Mouse (Mus musculus) testis, adult 2 months (tissue): ENCODE results near the gene Itgav. TPM values are rescaled to one million over a fixed set of nuclear protein-coding genes. Genes with fewer than 3 reads are reported as not detected.
A peak's percentile ranks its signal among the peaks of the same experiment; 100 is the strongest.

ENCODE experiments used
- H3K27ac ChIP-seq: fragments of 200-500 bp; 2 replicates; pipeline ENCODE4 v1.5.1; 2012; ENCODE audit warnings: low read depth, low read length; ENCODE audit not compliant: control insufficient read depth, insufficient read depth
- H3K27me3 ChIP-seq: fragments of 200-500 bp; 2 replicates; pipeline ENCODE4 v1.6.1; 2012; ENCODE audit warnings: mild to moderate bottlenecking, low read length, moderate library complexity; ENCODE audit not compliant: control insufficient read depth, insufficient read depth
- H3K36me3 ChIP-seq: fragments of 200-500 bp; 2 replicates; pipeline ENCODE4 v1.6.1; 2012; ENCODE audit warnings: mild to moderate bottlenecking, low read length; ENCODE audit not compliant: control insufficient read depth, insufficient read depth
- H3K4me1 ChIP-seq: fragments of 200-500 bp; 2 replicates; pipeline ENCODE4 v1.6.1; 2012; ENCODE audit warnings: low read length; ENCODE audit not compliant: control insufficient read depth, insufficient read depth
- H3K4me3 ChIP-seq: fragments of 200-500 bp; 2 replicates; pipeline ENCODE4 v1.5.1; 2012; ENCODE audit warnings: low read depth, mild to moderate bottlenecking, low read length, moderate library complexity, mixed read lengths; ENCODE audit not compliant: control insufficient read depth
- CTCF ChIP-seq: fragments of 200-500 bp; IDR thresholded peaks from 2 replicates; pipeline ENCODE4 v1.5.1; 2012; ENCODE audit warnings: low read depth, mild to moderate bottlenecking, inconsistent platforms, low read length, moderate library complexity; ENCODE audit not compliant: control insufficient read depth, insufficient read depth, insufficient replicate concordance
- POLR2A ChIP-seq: fragments of 200-500 bp; IDR thresholded peaks from 2 replicates; pipeline ENCODE4 v1.6.1; 2012; ENCODE audit warnings: low read depth, mild to moderate bottlenecking, inconsistent platforms, low read length, moderate library complexity; ENCODE audit not compliant: control insufficient read depth
- polyA plus RNA-seq: library from polyadenylated mRNA; depleted of rRNA; stranded (reverse); fragments of >200 nt; gene quantifications from 2 replicates; pipeline ENCODE4 v1.2.3, GENCODE M21; 2012

Gene Itgav
- polyA plus RNA-seq, 1 experiment: 3.1 TPM

GRCm38 (mm10) chr2:83761506-83761905 is 37.3 kb downstream of the Itgav start:
- TF ChIP-seq POLR2A (no peak), CTCF (no peak)
- Histone ChIP-seq H3K27me3 (no peaks in the 10 kb centered on the region), H3K4me3 (no peak overlapping the region), H3K36me3 (no peaks in the 10 kb centered on the region), H3K27ac (no peak overlapping the region), H3K4me1 (no peaks in the 10 kb centered on the region)

DNA sequence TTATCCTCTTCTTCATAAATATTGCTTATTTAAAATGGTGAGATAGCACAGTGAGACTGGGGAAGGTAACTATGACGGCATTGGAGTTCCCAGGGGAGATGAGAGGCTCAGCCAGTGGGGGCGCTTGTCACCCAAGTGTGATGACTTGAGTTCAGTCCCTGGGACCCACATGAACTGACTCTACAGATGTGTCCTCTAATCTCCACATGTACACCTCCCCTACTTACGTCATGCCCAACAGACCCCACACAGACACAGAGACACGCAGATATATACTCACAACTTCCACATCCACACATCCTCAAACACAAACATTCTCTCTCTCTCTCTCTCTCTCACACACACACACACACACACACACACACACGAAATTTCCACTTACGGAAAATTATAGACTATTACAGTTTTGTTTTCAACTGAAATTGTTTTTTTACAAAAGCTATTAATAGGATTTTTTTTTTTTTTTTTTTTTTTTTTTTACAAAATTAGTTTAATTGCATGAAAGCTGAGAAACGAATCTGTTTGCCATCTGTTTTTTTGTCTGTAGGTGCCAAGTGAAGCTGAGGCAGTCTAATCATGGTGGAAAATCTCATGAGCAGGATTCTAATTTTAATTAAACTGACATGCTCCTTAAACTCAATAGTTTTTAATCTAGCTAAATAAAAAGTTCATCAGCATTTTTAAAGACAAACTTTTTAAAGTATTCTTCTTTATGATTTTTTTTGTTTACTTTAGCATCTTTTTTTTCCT is 38.1 kb downstream of the Itgav start:
- TF ChIP-seq POLR2A (no peak), CTCF (no peak)
- H3K27me3 ChIP-seq: no peaks in the 10 kb centered on the region

GRCm38 (mm10) chr2:83766058-83766457 is 41.9 kb downstream of the Itgav start:
- Histone ChIP-seq H3K4me1 (no peaks in the 10 kb centered on the region), H3K27me3 (no peaks in the 10 kb centered on the region), H3K36me3 (no peaks in the 10 kb centered on the region), H3K4me3 (no peak overlapping the region), H3K27ac (no peak overlapping the region)
- no peak for TF ChIP-seq CTCF
- TF ChIP-seq POLR2A: no peak

More for the DNA sequence above, 38.1 kb downstream of the Itgav start:
- Histone ChIP-seq H3K4me3 (no peak overlapping the region), H3K36me3 (no peaks in the 10 kb centered on the region), H3K27ac (no peak overlapping the region), H3K4me1 (no peaks in the 10 kb centered on the region)

DNA sequence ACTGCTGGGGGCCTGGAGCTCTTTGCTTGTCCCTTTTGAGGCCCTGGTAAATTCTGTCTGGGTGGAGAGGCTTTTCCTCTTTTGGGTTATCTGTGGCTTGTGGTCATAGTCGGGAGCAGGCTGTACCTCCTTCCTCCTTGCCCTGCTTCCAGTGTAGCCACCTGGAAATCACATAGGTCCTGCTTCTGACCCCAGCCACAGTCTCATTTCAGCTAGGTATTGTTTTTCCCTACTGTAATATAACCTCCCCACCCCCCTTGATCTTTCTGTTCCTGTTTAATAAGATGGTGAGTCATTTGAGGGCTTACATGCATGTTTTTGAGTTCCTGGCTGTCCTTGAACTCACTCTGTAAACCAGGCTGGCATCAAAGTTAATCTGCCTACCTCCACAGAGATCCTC is 42.7 kb downstream of the Itgav start:
- no peaks in the 10 kb centered on the region for H3K36me3 ChIP-seq

GRCm38 (mm10) chr2:83768311-83769047 is 44.3 kb downstream of the Itgav start:
- no peak for TF ChIP-seq CTCF
- TF ChIP-seq POLR2A: no peak

More for the DNA sequence above, 42.7 kb downstream of the Itgav start:
- TF ChIP-seq POLR2A (no peak), CTCF (no peak)
- Histone ChIP-seq H3K4me3 (no peak overlapping the region), H3K4me1 (no peaks in the 10 kb centered on the region), H3K27ac (no peak overlapping the region), H3K27me3 (no peaks in the 10 kb centered on the region)

DNA sequence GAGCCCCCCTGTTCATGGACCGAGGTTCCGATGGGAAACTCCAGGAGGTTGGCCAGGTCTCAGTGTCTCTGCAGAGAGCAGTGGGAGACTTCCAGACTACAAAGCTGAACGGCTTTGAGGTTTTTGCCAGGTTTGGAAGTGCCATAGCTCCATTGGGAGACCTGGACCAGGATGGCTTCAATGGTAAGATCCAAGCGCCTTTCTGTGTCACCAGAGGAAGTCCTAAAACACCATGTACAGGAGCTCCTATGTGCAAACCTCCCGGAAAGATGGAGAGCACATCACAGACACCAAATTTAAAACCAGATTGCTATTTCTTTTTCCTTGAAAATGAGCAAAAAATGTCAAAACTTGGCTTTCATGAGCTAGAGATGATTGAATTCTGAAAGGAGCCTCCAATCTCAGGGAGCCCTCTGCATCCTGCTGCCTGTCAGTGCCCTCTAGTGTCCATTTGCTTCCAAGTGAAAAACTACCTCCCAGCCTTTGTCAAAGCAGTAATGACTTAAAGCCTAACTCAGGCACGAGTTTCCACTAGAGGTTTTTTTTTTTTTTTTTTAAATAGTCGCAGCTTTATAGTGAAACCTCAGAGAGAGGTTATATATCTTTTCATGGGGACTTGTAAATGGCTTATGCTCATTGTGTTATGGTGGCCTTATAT is 47.1 kb downstream of the Itgav start:
- H3K27me3 ChIP-seq: no peaks in the 10 kb centered on the region
- H3K27ac ChIP-seq: no peak overlapping the region
- TF ChIP-seq POLR2A (no peak), CTCF (peak; percentile 38; the same call in 1 of the 2 replicates)
- H3K4me3 ChIP-seq: no peak overlapping the region
- no peaks in the 10 kb centered on the region for H3K4me1 ChIP-seq
- H3K36me3 ChIP-seq: no peaks in the 10 kb centered on the region

More at GRCm38 (mm10) chr2:83768311-83769047, 44.3 kb downstream of the Itgav start:
- H3K36me3 ChIP-seq: no peaks in the 10 kb centered on the region
- H3K4me3 ChIP-seq: no peak overlapping the region
- H3K27ac ChIP-seq: no peak overlapping the region
- no peaks in the 10 kb centered on the region for H3K4me1 ChIP-seq
- no peaks in the 10 kb centered on the region for H3K27me3 ChIP-seq
